Mouse (Mus musculus) ovary, adult 2 months (tissue): ENCODE results near the gene Hdhd5. TPM values are rescaled to one million over a fixed set of nuclear protein-coding genes. Genes with fewer than 3 reads are reported as not detected.

Source experiments
- polyA plus RNA-seq: library from polyadenylated mRNA; depleted of rRNA; stranded (reverse); fragments of >200 nt; gene quantifications from 2 replicates; pipeline ENCODE4 v1.2.3, GENCODE M21; 2012; rRNA removed

Gene Hdhd5
- polyA plus RNA-seq: 28.7 and 32.3 TPM in 2 replicates

DNA sequence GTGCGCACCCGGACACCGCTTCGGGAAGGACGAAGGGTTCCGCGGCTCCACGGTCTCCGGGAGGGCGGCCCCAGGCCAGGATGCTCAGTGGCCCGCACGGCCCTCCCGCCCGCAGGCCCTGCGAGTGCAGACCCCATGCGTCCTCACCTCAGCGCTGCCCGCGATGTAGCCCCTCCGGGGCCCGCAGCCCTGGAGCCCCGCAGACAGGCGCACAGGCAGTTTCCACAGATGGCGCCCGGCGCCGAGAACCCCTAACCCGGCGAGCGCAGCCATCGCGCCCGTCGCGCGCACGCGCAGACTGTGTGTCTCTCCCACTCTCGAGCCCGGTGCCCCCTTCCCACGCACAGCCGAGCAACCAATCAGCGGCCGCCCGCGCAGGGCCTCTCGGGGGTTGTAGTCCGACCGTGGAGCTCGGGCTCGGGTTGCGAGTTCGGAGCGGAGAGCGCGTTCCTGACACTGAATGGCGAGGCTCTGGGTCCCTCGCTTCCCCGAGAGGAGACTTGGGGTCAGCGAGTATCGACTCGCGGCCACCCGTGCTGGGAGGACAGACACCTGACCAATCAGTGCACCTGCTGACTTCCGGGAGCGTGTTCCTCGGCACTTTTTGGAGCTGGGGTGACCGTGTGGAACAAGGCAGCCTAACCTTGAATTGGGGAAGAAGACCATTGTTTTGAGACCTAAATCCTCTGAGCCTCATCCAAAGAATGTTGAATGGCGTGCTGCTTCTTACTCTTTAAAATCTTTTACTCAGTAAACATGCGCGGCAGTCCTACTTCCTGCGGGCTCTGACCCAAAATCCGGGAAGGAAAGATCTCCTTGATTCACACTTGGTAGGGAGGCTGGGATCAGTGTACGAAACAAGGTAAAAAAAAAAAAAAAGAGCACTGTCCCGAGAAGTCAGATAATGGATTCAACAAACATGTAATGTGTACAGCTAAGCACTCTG lies at the start of gene Hdhd5:
Hdhd5 (minus strand) TSS at position 300 of the 946 bp plus-strand sequence.

DNA sequence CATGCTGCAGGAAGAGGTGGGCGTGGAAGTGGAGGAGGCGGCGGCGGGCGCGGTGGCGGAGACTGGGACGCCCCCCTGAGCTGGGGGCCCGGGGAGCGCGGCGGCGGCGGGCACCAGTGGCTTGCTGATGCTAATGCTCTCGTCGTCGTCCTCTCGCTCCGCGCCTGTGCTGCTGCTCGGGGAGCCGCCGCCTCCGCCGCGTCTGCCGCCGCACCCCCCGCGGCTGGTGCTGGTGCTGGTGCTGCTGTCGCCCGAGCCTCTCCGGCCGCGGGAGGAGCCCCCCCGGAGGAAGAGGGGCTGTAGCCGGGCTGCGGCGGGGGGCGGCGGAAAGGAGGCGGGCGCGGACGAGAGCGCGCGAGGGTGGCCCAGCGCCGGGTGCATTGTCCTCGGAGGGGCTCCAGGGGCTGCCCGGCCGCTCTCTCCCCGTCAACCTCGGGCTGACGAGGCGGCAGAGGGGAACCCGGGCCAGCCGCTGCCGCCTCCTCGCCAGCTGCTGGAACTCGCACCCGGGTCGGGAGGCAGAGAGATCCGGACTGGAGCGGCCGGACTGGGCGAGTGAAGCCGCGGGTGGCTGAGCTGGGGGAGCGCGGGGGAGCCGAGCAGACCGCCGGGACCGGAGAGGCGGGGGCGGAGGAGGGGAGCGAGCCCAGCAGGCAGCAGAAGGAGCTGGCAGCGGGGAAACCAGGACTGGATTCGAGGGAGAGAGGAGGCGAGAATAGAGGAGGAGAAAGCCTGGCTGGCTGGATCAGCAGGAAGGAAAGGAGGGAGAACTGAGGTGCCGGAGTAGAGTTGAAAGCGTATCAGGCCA lies 37.5 kb downstream of the Hdhd5 start, which contains the start of gene Tmem121b:
Tmem121b (minus strand) TSS at position 434 of the 808 bp plus-strand sequence.

DNA sequence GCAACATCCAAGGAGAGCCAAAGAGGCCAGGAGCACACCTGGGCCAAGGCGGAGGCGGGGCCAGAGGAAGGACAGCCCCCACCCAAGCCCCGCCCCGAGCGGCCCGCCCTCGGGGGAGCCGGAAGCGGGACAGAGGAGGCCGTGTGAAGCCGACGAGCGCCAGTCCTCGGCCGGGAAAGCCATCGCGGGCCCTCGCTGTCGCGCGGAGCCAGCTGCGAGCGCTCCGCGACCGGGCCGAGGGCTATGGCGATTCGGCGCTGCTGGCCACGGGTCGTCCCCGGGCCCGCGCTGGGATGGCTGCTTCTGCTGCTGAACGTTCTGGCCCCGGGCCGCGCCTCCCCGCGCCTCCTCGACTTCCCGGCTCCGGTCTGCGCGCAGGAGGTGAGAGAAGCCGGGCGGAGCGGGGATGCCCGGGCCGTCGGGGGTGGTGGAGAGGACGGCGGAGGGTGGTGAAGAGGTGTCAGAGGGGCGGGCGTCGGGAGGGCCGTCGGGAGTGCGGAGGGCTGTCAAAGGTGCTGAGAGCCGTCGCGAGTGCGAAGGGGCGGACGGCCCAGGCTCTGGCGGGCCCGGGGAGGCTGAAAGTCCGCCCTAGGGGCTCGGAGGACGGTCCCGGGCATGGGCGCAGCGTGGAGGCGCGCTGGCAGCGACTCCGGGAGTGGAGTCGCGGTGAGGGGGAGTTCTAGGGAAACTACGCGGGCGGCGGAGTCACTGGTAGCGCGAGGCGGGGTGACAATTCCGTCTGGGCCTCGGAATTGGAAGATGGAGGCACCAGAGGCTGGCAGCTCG lies 67.8 kb downstream of the Hdhd5 start, which contains the start of gene Il17ra:
Il17ra (plus strand) TSS at position 162 of the 786 bp plus-strand sequence.

Other genes with a start within 250 kb of the Hdhd5 start
- gene D330020A13Rik, start 237.0 kb downstream of the Hdhd5 start, polyA plus RNA-seq: 0.13 and 0.19 TPM in 2 replicates
- gene B4galnt3, start 236.8 kb downstream of the Hdhd5 start, polyA plus RNA-seq: 2.0 and 2.7 TPM in 2 replicates
- 2.8 and 3.3 TPM in 2 replicates for gene Kdm5a, start 167.2 kb downstream of the Hdhd5 start, polyA plus RNA-seq
- gene Ccdc77, start 166.9 kb downstream of the Hdhd5 start, polyA plus RNA-seq: 2.6 and 3.2 TPM in 2 replicates
- 32.5 and 44.2 TPM in 2 replicates for gene Il17ra, start 68.1 kb downstream of the Hdhd5 start, polyA plus RNA-seq
- gene Tmem121b, start 37.5 kb downstream of the Hdhd5 start, polyA plus RNA-seq: 0.38 and 0.56 TPM in 2 replicates
- 4.0 and 5.4 TPM in 2 replicates for gene Cecr2, start 135.1 kb upstream of the Hdhd5 start, polyA plus RNA-seq
- gene Slc25a18, start 242.3 kb upstream of the Hdhd5 start, polyA plus RNA-seq: 8.6 and 8.8 TPM in 2 replicates